In the genomic region with DNA sequence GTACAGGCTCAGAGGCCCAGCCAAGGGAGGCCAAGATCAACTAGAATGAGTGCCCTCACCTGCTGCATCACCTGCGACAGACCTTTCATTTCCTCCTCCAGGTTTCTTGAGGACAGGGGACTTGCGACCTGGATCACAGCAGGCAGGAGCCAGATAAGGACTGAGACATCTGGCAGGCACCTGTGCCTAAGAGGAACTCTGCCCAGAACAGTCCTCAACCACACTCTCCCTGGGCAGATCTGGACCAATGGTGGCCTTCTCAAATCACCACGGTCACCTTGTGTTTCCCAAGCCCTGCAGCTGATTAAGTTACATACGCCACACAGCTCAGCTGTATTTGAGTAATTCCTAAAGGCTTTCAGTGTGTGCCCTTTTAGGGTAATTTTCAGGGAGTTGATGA, we compare ENCODE assay signal across 8 mouse cellular contexts. TPM values are rescaled to one million over a fixed set of nuclear protein-coding genes. Genes with fewer than 3 reads are reported as not detected.
DNase-seq lines count a peak whose midpoint lies in the region; ATAC-seq and TF ChIP-seq lines count a peak whose summit lies in the region.

No protein-coding gene starts in this region.

- peaks cover 18% of the 10 kb centered on the region for H3K4me1 ChIP-seq in embryonic facial prominence, embryonic 13.5 days
- peaks cover 8% of the 10 kb centered on the region for H3K4me1 ChIP-seq in heart, postnatal 0 days (ENCODE audit: control insufficient read depth, insufficient read depth)
- peaks cover 15% of the 10 kb centered on the region for H3K4me1 ChIP-seq in midbrain, embryonic 12.5 days

- no peak for DNase-seq in left cerebral cortex, adult 2 months (ENCODE audit: extremely low spot score in 1 of 2, low spot score in 2 of 2)
- no peak for DNase-seq in left cerebral cortex, adult 11 months (ENCODE audit: low spot score)
- no peak for DNase-seq in heart, postnatal 0 days (ENCODE audit: low spot score)
- no peak for DNase-seq in layer of hippocampus, postnatal 10 days (ENCODE audit: low spot score in 2 of 2)
- DNase-seq in c-Kit-positive CD71-positive TER-119-positive erythroid progenitor cells, embryonic 14.5 days (ENCODE audit: low spot score) = no peak

- peak overlapping the region; percentile 67 for H3K4me2 ChIP-seq in embryonic facial prominence, embryonic 13.5 days
- H3K4me2 ChIP-seq in heart, postnatal 0 days (ENCODE audit: low read depth, low read length) = peak overlapping the region; percentile 82
- H3K4me2 ChIP-seq in midbrain, embryonic 12.5 days (replicated peaks) = peak overlapping the region; percentile 93

- no peaks in the 10 kb centered on the region for H3K27me3 ChIP-seq in embryonic facial prominence, embryonic 13.5 days
- H3K27me3 ChIP-seq in heart, postnatal 0 days (ENCODE audit: control insufficient read depth, insufficient read depth, low read length) = no peaks in the 10 kb centered on the region
- H3K27me3 ChIP-seq in midbrain, embryonic 12.5 days = no peaks in the 10 kb centered on the region

- no peak for ATAC-seq in embryonic facial prominence, embryonic 13.5 days (ENCODE audit: insufficient number of reproducible peaks, insufficient read depth, low FRiP score, low TSS enrichment, low read depth)
- no peak for ATAC-seq in heart, postnatal 0 days (ENCODE audit: insufficient read depth, low read depth)
- ATAC-seq in midbrain, embryonic 12.5 days (ENCODE audit: low FRiP score, low read depth) = no peak
- no peak for ATAC-seq in frontal cortex, adult (ENCODE audit: low TSS enrichment)

- TF ChIP-seq CTCF in left cerebral cortex, adult 2 months (IDR thresholded peaks at IDR 0.05) = no peak
- TF ChIP-seq CTCF in heart, postnatal 0 days (IDR thresholded peaks at IDR 0.05; ENCODE audit: low read depth) = no peak

- H3K9me3 ChIP-seq in embryonic facial prominence, embryonic 13.5 days = no peaks in the 10 kb centered on the region
- no peaks in the 10 kb centered on the region for H3K9me3 ChIP-seq in heart, postnatal 0 days (replicated peaks; ENCODE audit: control insufficient read depth, low read length)
- H3K9me3 ChIP-seq in midbrain, embryonic 12.5 days = no peaks in the 10 kb centered on the region

- no peak for TF ChIP-seq EP300 in heart, postnatal 0 days (IDR thresholded peaks at IDR 0.05; ENCODE audit: low read depth)

- peaks cover 9% of the 10 kb centered on the region; the same call in 1 of the 2 replicates for H3K36me3 ChIP-seq in embryonic facial prominence, embryonic 13.5 days
- H3K36me3 ChIP-seq in heart, postnatal 0 days (replicated peaks; ENCODE audit: control insufficient read depth, insufficient read depth, low read length) = no peaks in the 10 kb centered on the region
- peaks cover 7% of the 10 kb centered on the region; the same call in 1 of the 2 replicates for H3K36me3 ChIP-seq in midbrain, embryonic 12.5 days

- peak overlapping the region; percentile 81; the same call in 1 of the 2 replicates for H3K27ac ChIP-seq in left cerebral cortex, adult 2 months
- H3K27ac ChIP-seq in embryonic facial prominence, embryonic 13.5 days = peak overlapping the region; percentile 61; the same call in 1 of the 2 replicates
- peak overlapping the region; percentile 86 for H3K27ac ChIP-seq in heart, postnatal 0 days (ENCODE audit: low read depth)
- no peak overlapping the region for H3K27ac ChIP-seq in midbrain, embryonic 12.5 days (replicated peaks)

- peak overlapping the region; percentile 92; the same call in 1 of the 2 replicates for H3K4me3 ChIP-seq in left cerebral cortex, adult 2 months
- peak overlapping the region; percentile 66 for H3K4me3 ChIP-seq in embryonic facial prominence, embryonic 13.5 days
- peak overlapping the region; percentile 79; the same call in 1 of the 2 replicates for H3K4me3 ChIP-seq in heart, postnatal 0 days (ENCODE audit: low read depth, low read length)
- H3K4me3 ChIP-seq in midbrain, embryonic 12.5 days = peak overlapping the region; percentile 82; the same call in 1 of the 2 replicates

- intact Hi-C loops in left cerebral cortex, adult 2 months (cut with DNase I) = no loop called here

- H3K9ac ChIP-seq in embryonic facial prominence, embryonic 13.5 days = peak overlapping the region; percentile 65
- H3K9ac ChIP-seq in heart, postnatal 0 days (replicated peaks; ENCODE audit: low read depth, low read length) = peak overlapping the region; percentile 38; the same call in 1 of the 2 replicates
- peak overlapping the region; percentile 63 for H3K9ac ChIP-seq in midbrain, embryonic 12.5 days (replicated peaks)

- 53% methylated on average over 4 of the region's 4 CpGs for WGBS in embryonic facial prominence, embryonic 13.5 days
- WGBS in heart, postnatal 0 days = 54% methylated on average over 4 of the region's 4 CpGs
- 78% methylated on average over 4 of the region's 4 CpGs for WGBS in midbrain, embryonic 12.5 days

RNA-seq across cellular contexts. Expression of gene Gm9903, which starts 0.9 kb away (rescaled TPM):
- under 1 TPM; 0.70 to 0.77 TPM for total RNA-seq in left cerebral cortex, adult 2 months (2021)
- polyA plus RNA-seq in embryonic facial prominence, embryonic 13.5 days (2015; fragmentation: Nextera tagmentation; extraction: Ambion mirVana) = 0.38 and 0.44 TPM in 2 replicates
- not detected in 2 replicates for total RNA-seq in heart, postnatal 0 days (2014; rRNA removed; ENCODE audit: low replicate concordance)
- 1.6 and 2.4 TPM in 2 replicates for polyA plus RNA-seq in heart, postnatal 0 days (2015; fragmentation: Nextera tagmentation; extraction: Ambion mirVana)
- 0.93 and 1.0 TPM in 2 replicates for polyA plus RNA-seq in midbrain, embryonic 12.5 days (2016; fragmentation: Nextera tagmentation; extraction: Ambion mirVana)
- total RNA-seq in layer of hippocampus, postnatal 10 days (2021) = under 1 TPM in 1 of 2 experiments, not detected in 1; 0.73 TPM

RNA-seq across cellular contexts. Expression of gene Fam53a, which starts 1.2 kb away (rescaled TPM):
- 10 to 100 TPM; 25.2 to 26.1 TPM for total RNA-seq in left cerebral cortex, adult 2 months (2021)
- 63.3 and 67.7 TPM in 2 replicates for polyA plus RNA-seq in embryonic facial prominence, embryonic 13.5 days (2015; fragmentation: Nextera tagmentation; extraction: Ambion mirVana)
- total RNA-seq in heart, postnatal 0 days (2014; rRNA removed; ENCODE audit: low replicate concordance) = 42.0 and 149 TPM in 2 replicates
- polyA plus RNA-seq in heart, postnatal 0 days (2015; fragmentation: Nextera tagmentation; extraction: Ambion mirVana) = 41.0 and 55.2 TPM in 2 replicates
- polyA plus RNA-seq in midbrain, embryonic 12.5 days (2016; fragmentation: Nextera tagmentation; extraction: Ambion mirVana) = 47.7 and 49.2 TPM in 2 replicates
- total RNA-seq in layer of hippocampus, postnatal 10 days (2021) = 10 to 100 TPM; 20.4 to 24.0 TPM

RNA-seq across cellular contexts. Expression of gene Slbp, which starts 21.8 kb away (rescaled TPM):
- total RNA-seq in left cerebral cortex, adult 2 months (2021) = 10 to 100 TPM; 24.4 to 25.7 TPM
- 246 and 251 TPM in 2 replicates for polyA plus RNA-seq in embryonic facial prominence, embryonic 13.5 days (2015; fragmentation: Nextera tagmentation; extraction: Ambion mirVana)
- total RNA-seq in heart, postnatal 0 days (2014; rRNA removed; ENCODE audit: low replicate concordance) = 27.4 and 90.6 TPM in 2 replicates
- polyA plus RNA-seq in heart, postnatal 0 days (2015; fragmentation: Nextera tagmentation; extraction: Ambion mirVana) = 65.4 and 65.8 TPM in 2 replicates
- 231 TPM in 2 replicates for polyA plus RNA-seq in midbrain, embryonic 12.5 days (2016; fragmentation: Nextera tagmentation; extraction: Ambion mirVana)
- total RNA-seq in layer of hippocampus, postnatal 10 days (2021) = 10 to 100 TPM; 28.7 to 31.7 TPM

RNA-seq across cellular contexts. Expression of gene Tacc3, which starts 27.3 kb away (rescaled TPM):
- total RNA-seq in left cerebral cortex, adult 2 months (2021) = 1 to 10 TPM; 5.3 to 7.2 TPM
- polyA plus RNA-seq in embryonic facial prominence, embryonic 13.5 days (2015; fragmentation: Nextera tagmentation; extraction: Ambion mirVana) = 207 and 208 TPM in 2 replicates
- 42.1 and 51.1 TPM in 2 replicates for total RNA-seq in heart, postnatal 0 days (2014; rRNA removed; ENCODE audit: low replicate concordance)
- 35.2 and 39.4 TPM in 2 replicates for polyA plus RNA-seq in heart, postnatal 0 days (2015; fragmentation: Nextera tagmentation; extraction: Ambion mirVana)
- 203 and 205 TPM in 2 replicates for polyA plus RNA-seq in midbrain, embryonic 12.5 days (2016; fragmentation: Nextera tagmentation; extraction: Ambion mirVana)
- 10 to 100 TPM; 12.4 to 14.1 TPM for total RNA-seq in layer of hippocampus, postnatal 10 days (2021)

RNA-seq across cellular contexts. Expression of gene Tmem129, which starts 27.6 kb away (rescaled TPM):
- 10 to 100 TPM; 24.8 to 26.7 TPM for total RNA-seq in left cerebral cortex, adult 2 months (2021)
- 39.9 and 40.0 TPM in 2 replicates for polyA plus RNA-seq in embryonic facial prominence, embryonic 13.5 days (2015; fragmentation: Nextera tagmentation; extraction: Ambion mirVana)
- total RNA-seq in heart, postnatal 0 days (2014; rRNA removed; ENCODE audit: low replicate concordance) = 21.7 and 57.9 TPM in 2 replicates
- 23.8 and 27.0 TPM in 2 replicates for polyA plus RNA-seq in heart, postnatal 0 days (2015; fragmentation: Nextera tagmentation; extraction: Ambion mirVana)
- polyA plus RNA-seq in midbrain, embryonic 12.5 days (2016; fragmentation: Nextera tagmentation; extraction: Ambion mirVana) = 31.8 and 37.5 TPM in 2 replicates
- 10 to 100 TPM; 21.4 to 22.4 TPM for total RNA-seq in layer of hippocampus, postnatal 10 days (2021)
